Mouse (Mus musculus) right cerebral cortex, adult 18-20 months (tissue): ENCODE measurements around the gene Slc4a2.

Experiments
- DNase-seq: peaks from one replicate; pipeline ENCODE4 v3.0.0; 2022; ENCODE audit warnings: mixed read lengths

Slc4a2 gene

DNA sequence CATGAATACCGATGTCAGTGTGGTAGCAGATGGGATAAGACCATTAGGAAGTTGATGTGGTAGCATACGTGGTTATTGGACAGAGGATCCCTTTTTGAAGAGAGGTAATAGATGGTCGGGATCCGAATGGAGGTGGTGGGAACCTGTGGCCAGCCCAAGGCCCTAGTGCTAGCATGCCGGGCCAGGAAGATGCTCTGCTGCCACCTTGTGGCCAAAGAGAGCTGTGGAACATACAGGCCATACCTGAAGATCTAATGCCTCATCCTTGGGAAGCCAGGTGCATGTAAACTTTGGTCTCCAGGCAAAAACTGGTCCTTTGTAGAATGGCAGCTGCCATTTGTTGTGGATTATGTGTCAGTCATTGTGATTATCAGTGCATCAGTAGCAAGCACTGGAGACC lies 47.0 kb downstream of the Slc4a2 start:
- peak; percentile 75 for DNase-seq

DNA sequence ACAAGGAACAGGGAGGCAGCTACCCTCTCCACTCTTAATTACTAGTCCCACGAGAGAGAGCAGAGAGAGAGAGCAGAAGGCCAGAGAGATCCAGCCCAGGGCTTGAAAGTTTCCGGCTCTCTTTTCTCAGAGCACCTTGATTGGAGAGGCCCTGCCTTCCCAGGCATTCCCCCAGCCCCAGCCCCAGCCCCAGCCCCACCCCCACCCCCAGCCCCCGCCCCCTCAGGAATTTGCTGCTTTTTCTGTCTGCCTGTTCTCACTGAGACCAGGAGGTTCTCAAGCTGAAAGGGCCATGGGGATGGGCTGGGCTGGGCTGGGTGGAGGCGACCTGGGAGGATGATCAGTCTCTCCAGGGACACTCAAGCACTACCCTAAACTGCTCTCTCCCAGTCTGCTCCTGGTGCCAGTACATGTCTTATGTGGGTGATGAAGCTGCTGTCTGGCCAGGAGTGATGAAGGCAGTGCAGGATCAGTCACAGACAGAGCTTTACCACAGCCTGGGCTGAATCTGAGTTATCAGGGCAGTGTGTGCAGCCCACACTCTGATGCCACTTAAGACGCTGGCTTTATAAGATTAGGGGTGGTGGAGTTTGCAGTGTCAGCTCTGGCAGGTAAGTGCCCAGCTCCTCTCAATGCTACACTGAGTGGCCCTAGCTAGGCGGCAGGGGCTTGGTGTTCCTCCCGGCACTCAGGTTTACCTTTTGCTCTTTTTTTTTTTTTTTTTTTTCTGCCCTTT lies 49.4 kb downstream of the Slc4a2 start:
- DNase-seq: no peak

DNA sequence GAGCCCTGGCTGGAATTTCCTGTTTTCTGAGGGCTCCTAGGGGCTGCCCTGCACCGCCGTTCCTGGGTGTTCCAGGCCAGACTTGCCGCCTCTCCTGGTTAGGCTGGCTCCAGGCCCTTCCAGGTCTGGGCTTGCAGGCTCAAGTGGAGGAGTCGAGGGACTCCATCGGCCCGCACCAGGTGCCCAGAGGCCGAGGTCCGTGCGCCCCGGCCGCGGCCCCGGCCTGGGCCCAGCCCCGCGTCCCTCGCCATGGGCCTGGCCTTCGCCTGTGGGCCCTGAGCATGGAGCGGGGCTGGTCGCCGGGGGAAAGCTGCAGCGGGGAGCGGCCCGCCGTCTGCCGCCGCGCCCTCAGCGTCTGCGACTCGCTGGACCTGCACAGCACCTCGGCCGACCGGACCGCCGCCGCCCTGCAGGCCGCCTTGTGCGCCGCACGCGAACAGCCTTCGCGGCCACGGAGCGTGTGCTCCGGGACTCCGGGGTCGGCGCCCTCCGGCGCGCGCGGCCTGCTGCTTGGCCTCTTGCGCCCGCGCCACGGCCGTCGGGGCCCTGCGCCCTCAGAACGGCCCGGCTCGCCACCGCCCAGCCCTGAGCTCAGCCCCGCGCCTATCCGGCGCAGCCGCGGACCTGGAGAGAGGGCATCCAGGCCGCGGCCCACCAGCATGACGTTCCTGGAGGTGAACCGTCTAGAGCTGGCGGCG lies 50.5 kb downstream of the Slc4a2 start:
- DNase-seq: no peak

DNA sequence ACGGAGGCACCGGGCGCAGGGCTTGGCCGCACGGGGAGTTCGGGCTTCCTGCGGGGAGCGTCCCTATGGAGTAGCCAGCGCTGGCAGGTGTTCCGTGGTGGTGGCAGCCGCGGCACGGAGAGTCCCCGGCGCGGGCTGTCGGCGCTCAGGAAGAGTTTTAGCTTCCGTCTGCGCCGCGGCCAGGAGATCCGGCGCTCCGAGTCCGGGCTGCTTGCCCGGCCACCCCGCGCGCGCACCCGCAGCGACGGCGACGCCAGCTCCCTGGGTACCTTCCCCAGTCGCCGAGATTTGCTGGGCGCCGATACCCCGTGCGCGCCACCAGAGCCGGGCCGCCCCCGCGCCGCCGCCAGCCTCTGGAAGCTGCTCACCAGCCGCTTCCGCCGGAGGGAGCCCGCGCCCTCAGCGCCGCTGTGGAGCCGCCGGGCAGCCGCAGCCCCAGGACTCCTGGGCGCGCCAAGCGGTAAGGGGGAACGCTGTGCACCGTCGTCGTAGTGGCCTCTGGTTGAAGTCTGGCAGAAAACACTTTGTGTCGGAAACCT lies 51.2 kb downstream of the Slc4a2 start:
- peak; percentile 88 for DNase-seq

DNA sequence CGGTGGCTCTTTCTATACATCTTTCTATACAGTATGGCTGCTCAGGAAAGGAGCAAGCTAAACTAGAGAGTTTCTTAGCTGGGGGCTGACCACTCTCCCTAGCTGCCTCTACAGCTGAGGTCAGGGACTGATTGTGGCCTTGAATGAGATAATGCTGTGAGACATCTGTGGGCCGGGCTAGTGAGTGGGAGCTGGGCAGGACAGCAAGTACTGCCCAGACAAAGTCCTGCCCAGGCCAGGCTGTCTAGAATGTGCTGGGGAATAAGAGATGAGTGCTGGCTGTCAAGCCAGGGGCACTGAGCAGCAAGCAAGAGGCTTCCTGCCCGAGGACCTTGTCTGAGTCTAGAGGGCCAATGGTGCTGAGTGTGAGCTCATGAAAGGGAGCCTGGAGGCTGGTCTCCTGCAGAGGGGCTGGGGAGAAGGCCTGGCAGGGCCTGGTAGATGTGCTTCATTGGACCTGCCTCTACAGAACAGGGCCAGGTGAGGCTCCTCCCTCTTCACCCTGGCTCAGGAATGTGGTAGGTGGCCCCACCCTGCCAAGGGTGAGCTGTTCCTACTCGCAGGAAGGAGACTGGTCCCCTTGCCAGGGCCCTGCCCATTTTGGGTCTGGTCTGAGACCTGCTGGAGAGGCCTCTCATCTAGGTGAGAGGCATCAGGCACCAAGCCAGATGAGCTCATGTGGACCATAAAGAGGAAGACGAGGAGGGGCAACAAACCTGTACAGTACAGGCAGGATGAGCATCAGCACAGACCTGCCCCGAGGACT lies 52.0 kb downstream of the Slc4a2 start:
- DNase-seq: no peak

DNA sequence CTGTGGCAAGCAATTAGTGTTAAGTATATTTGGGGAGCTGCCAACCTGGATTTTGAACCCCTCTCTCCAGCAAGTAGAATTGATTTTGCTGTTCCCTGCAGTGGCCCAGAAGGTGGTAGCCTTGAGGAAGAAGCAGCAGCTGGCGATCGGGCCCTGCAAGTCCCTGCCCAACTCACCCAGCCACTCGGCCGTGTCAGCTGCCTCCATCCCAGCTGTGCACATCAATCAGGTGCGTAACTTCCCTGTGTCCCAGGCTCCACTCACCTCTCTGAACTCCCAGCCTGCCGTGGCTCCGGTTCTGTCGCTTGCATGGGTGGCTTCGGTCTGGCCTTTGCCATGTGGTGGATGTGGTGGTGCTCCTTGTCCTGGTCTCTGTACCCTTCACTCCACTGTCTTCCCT lies 54.3 kb downstream of the Slc4a2 start:
- DNase-seq: no peak

DNA sequence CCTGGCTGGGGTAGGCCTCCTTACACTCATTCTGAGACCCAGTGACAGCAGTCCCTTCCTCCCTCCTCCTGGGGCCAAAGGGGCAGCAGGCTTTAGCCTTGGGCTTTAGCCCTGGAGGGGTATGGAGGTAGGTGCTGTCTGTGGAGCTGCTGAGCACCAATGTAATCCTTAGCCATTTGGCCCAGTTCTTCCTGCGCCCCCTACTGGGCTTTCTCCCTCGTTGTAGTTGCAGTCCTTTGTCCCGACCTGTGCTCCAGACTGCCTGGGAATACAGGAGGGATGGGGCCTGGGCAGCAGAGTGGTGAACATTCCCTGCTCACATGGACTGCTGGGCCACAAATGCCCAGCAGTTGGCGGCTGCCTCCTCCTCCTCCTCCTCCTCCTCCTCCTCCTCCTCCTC lies 58.0 kb downstream of the Slc4a2 start:
- peak; percentile 68 for DNase-seq

DNA sequence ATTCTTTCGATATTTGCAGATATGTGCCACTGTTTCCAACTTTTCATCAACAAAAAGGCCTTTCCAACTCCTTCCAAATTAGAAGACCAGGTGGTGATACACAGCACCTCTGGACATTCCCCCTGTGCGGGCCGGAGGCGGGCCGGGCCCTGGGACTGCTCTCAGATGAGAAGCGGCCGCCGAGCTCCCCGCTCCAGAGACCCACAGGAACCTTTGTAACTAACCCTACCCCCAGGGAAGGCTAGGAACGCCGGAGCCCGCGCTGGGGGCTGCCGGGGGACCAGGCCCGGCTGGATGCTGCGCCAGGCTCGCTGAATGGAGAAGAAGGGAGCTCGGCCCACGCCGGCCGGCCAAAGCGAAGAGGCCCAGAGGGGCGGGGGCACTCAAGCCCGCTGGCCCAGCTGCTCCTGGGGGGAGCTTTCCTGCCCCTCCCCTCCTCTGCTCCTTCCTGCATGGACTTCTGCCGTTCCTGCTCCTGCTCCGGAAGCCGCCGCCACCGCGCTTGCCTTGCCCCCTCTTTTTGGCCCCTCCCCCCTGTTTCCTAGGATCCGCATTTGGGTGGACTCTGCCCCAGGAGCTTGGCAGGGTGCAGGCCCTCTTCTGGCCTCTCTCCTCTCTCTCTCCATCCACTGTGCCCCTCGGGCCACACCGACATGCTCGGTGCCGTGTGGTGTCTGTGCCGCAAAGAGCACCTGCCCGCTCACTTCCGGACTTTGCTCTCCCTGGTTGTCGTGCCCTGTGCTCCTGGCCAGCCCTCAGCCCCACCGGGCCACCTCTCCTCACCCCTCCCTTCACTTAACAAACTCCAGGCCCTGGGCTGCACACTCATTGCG lies 58.8 kb downstream of the Slc4a2 start:
- no peak for DNase-seq

DNA sequence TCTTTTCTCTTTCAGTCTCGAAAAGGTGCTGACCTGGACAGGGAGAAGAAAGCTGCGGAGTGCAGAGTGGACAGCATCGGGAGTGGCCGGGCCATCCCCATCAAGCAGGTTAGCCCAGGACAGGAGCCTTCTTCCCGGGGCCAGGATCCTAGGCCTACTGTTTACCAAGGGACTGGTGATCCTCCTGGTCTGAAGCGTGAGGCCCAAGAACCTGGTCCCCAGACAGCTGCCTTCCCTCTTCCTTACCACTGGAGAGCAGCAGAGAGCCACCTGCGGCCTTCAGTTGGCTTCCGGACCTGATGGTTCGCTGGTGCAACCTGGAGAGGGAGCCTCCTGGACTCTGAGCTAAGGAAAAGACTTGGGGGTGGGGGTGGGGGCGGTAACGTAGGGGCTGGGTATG lies 59.7 kb downstream of the Slc4a2 start:
- DNase-seq: peak; percentile 82

DNA sequence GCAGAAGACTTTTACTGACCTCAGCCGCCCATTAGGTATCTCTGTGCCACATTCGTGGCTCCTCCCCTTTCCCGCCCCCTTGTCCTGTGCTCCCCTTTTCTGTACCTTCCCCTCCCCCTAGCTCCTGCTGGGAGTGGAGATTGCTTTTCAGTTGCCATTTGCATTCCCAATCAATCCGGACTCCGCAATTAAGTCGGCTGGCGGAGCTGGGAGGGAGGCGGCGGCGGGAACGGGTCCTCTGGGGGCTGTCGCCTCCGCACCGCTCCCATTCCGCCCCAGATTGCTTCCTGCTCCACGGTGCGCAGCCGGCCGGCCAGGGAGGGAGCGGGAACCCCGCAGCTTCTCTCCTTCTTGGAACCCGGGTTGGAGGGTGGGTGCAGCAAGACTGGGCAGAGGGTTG lies 61.3 kb downstream of the Slc4a2 start:
- DNase-seq: peak; percentile 53

DNA sequence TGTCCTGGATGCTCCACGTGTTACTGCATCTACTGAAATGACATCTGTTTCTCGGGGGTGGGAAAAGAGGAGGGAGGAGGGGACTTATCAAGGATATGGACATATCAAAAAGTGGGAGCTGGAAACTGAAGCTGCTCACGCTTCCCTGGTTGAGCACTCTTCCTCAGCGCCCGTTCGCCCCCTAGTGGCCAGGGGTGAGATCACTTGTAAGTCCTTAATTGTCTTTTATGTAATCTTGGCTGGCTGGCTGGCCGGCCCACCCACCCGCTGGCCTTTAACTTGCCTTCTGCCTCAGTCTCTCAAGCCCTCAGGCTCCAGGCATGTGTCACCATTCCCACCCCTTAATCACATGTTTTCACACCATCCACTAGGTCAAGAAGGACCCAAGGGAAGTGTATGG lies 62.5 kb downstream of the Slc4a2 start:
- DNase-seq: peak; percentile 89

DNA sequence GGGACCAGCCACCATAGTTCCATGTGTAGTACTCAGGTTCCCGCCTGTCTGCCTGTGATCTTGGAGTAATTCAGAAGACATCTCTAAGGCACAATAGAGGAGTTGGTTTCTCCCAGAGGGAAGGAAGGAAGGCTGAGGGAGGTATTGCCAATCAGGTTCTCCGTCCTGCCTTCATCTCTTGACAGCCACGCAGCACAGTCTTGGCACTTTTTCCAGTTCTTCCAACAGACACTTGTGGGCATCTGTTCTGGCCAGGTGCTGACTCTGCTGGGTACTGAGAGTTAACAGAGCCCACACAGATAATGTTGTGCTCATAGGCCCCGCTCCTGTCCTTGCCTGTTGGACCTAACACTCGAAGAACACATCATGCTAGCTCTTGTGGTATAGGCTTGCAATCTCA lies 63.1 kb downstream of the Slc4a2 start:
- DNase-seq: no peak

DNA sequence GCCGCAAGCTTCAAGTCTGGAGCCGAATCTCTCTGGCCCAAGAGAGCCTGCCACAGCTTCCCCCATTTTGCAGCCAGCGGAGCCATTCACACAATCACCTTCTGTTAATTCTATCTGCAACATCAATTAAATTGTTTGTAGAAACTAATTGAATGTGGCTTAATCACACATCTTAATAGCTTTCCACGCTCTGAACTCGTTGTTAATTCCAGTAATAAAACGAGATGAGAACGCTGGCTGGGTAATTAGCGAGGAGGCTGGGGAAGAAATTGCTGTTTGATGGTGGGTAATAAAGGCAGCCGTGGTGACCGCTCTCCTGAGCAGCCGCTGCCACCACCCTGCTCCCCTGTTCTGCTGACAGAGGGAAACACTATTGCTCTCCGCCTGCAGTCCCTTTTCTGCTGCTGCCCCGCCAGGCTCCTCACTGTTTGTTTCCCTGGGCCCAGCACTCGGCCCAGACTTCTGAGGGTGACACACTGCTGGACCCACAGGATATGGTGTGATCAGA lies 66.8 kb downstream of the Slc4a2 start:
- no peak for DNase-seq
